ENCODE assay signal across 7 mouse cellular contexts in the genomic region with DNA sequence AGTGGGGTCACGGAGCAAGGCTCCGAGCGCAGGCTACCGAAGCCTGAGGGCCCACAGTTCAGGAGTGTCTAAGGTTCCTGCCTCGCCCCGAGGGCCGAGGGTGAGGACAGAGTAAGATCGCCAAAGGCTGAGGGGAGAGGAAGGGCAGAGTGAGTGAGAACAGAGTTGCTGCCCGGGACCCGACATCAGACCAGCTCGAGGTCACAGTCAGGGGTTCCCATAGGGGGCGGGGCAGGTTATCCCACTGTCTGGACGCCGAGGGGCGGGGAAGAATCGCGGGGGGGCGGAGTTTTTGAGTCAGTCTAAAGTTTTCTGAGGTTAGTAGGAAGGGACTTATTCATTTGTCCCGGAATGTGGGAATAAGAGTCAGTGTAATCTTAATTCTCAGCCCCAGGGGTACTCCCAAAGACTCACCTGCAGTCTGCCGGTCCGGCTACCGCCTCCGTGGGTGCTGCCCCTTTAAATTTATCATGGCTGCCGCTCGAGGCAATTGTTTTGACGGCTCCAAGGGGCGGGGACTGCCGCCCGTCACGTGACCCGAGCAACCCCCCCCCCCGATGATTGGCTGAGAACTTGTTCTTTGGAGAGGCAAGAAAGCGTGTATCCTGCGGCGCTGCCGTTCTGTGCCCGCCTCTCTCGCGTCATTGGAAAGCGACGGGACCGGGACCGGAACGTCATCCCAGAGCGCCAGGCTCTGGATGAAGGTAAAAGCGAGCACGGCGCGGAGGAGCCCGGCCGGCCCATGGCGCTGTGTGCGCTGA. TPM values are rescaled to one million over a fixed set of nuclear protein-coding genes. Genes with fewer than 3 reads are reported as not detected.
DNase-seq lines count a peak whose midpoint lies in the region; ATAC-seq lines count a peak whose summit lies in the region.

Klc4 (minus strand) TSS at position 462 of the 761 bp plus-strand sequence.
Mrpl2 (plus strand) TSS at position 669 of the 761 bp plus-strand sequence.

- H3K9ac ChIP-seq in embryonic facial prominence, embryonic 11.5 days (replicated peaks; ENCODE audit: low read length) = peak within 1 kb of the TSS; percentile 58
- peak within 1 kb of the TSS; percentile 81 for H3K9ac ChIP-seq in midbrain, embryonic 13.5 days (replicated peaks)

- no peak within 1 kb of the TSS; the same call in 1 of the 2 replicates for H3K27ac ChIP-seq in embryonic facial prominence, embryonic 11.5 days (replicated peaks; ENCODE audit: low read depth, low read length)
- peak within 1 kb of the TSS; percentile 91 for H3K27ac ChIP-seq in limb, embryonic 10.5 days
- H3K27ac ChIP-seq in midbrain, embryonic 13.5 days = peak within 1 kb of the TSS; percentile 83

- H3K27me3 ChIP-seq in embryonic facial prominence, embryonic 11.5 days (ENCODE audit: control insufficient read depth, insufficient read depth, low read length) = no peaks in the 10 kb centered on the region
- H3K27me3 ChIP-seq in limb, embryonic 10.5 days (ENCODE audit: low read depth, poor library complexity, severe bottlenecking) = no peaks in the 10 kb centered on the region
- no peaks in the 10 kb centered on the region for H3K27me3 ChIP-seq in midbrain, embryonic 13.5 days

- peak; percentile 60 for ATAC-seq in embryonic facial prominence, embryonic 11.5 days (replicated peaks; ENCODE audit: insufficient number of reproducible peaks, low FRiP score, low TSS enrichment, low read depth)
- peak; percentile 76 for ATAC-seq in granulocyte monocyte progenitor cell, adult 5-6 weeks (replicated peaks; ENCODE audit: poor library complexity, severe bottlenecking)
- peak; percentile 72 for ATAC-seq in midbrain, embryonic 13.5 days

- peak; percentile 99 for DNase-seq in adrenal gland, postnatal 14 days
- peak; percentile 99 for DNase-seq in embryonic facial prominence, embryonic 11.5 days (ENCODE audit: low spot score)
- peak; percentile 98 for DNase-seq in kidney, adult 11 months
- DNase-seq in limb, embryonic 10.5 days (ENCODE audit: low spot score) = peak; percentile 100
- DNase-seq in spleen, adult 12 weeks (ENCODE audit: low spot score) = peak; percentile 97

- under 1% methylated on average over 53 of the region's 53 CpGs for WGBS in embryonic facial prominence, embryonic 11.5 days
- under 1% methylated on average over 53 of the region's 53 CpGs for WGBS in limb, embryonic 10.5 days
- under 1% methylated on average over 53 of the region's 53 CpGs for WGBS in midbrain, embryonic 13.5 days

- H3K4me1 ChIP-seq in embryonic facial prominence, embryonic 11.5 days (ENCODE audit: control insufficient read depth, insufficient read depth, low read length) = peaks cover 3% of the 10 kb centered on the region
- peaks cover 39% of the 10 kb centered on the region for H3K4me1 ChIP-seq in limb, embryonic 10.5 days
- peaks cover 39% of the 10 kb centered on the region for H3K4me1 ChIP-seq in midbrain, embryonic 13.5 days (replicated peaks)

- no peaks in the 10 kb centered on the region for H3K36me3 ChIP-seq in embryonic facial prominence, embryonic 11.5 days (replicated peaks; ENCODE audit: control insufficient read depth, insufficient read depth, low read depth, low read length)
- peaks cover 32% of the 10 kb centered on the region for H3K36me3 ChIP-seq in limb, embryonic 10.5 days
- H3K36me3 ChIP-seq in midbrain, embryonic 13.5 days = peaks cover 31% of the 10 kb centered on the region

- H3K9me3 ChIP-seq in embryonic facial prominence, embryonic 11.5 days (replicated peaks; ENCODE audit: control insufficient read depth, low read length) = no peaks in the 10 kb centered on the region
- no peaks in the 10 kb centered on the region for H3K9me3 ChIP-seq in limb, embryonic 10.5 days (replicated peaks)
- no peaks in the 10 kb centered on the region for H3K9me3 ChIP-seq in midbrain, embryonic 13.5 days

- peak within 1 kb of the TSS; percentile 64 for H3K4me3 ChIP-seq in embryonic facial prominence, embryonic 11.5 days (ENCODE audit: low read depth, low read length)
- H3K4me3 ChIP-seq in limb, embryonic 10.5 days = peak within 1 kb of the TSS; percentile 86
- H3K4me3 ChIP-seq in midbrain, embryonic 13.5 days (replicated peaks) = peak within 1 kb of the TSS; percentile 72

- peak within 1 kb of the TSS; percentile 93 for H3K4me2 ChIP-seq in embryonic facial prominence, embryonic 11.5 days (ENCODE audit: low read depth, low read length)
- H3K4me2 ChIP-seq in midbrain, embryonic 13.5 days (replicated peaks) = peak within 1 kb of the TSS; percentile 89

RNA-seq across cellular contexts. Expression of gene Klc4, which starts in this region (rescaled TPM):
- 32.3 and 34.7 TPM in 2 replicates for total RNA-seq in adrenal gland, postnatal 14 days (2021)
- polyA plus RNA-seq in embryonic facial prominence, embryonic 11.5 days (2014; fragmentation: Nextera tagmentation; extraction: Ambion mirVana) = 17.7 and 22.5 TPM in 2 replicates
- 5.6 and 8.5 TPM in 2 replicates for total RNA-seq in granulocyte monocyte progenitor cell, adult 5-6 weeks (2014; fragmentation: Nextera tagmentation)
- 7.9 and 11.5 TPM in 2 replicates for total RNA-seq in granulocyte monocyte progenitor cell, adult 5-6 weeks (2017)
- polyA plus RNA-seq in limb, embryonic 10.5 days (2016; fragmentation: Nextera tagmentation; extraction: Ambion mirVana) = 23.6 and 28.8 TPM in 2 replicates
- 49.1 and 54.1 TPM in 2 replicates for polyA plus RNA-seq in midbrain, embryonic 13.5 days (2015; fragmentation: Nextera tagmentation; extraction: Ambion mirVana)

RNA-seq across cellular contexts. Expression of gene Mrpl2, which starts in this region (rescaled TPM):
- total RNA-seq in adrenal gland, postnatal 14 days (2021) = 127 and 134 TPM in 2 replicates
- 114 and 117 TPM in 2 replicates for polyA plus RNA-seq in embryonic facial prominence, embryonic 11.5 days (2014; fragmentation: Nextera tagmentation; extraction: Ambion mirVana)
- 106 and 113 TPM in 2 replicates for total RNA-seq in granulocyte monocyte progenitor cell, adult 5-6 weeks (2014; fragmentation: Nextera tagmentation)
- 103 and 133 TPM in 2 replicates for total RNA-seq in granulocyte monocyte progenitor cell, adult 5-6 weeks (2017)
- polyA plus RNA-seq in limb, embryonic 10.5 days (2016; fragmentation: Nextera tagmentation; extraction: Ambion mirVana) = 140 and 144 TPM in 2 replicates
- polyA plus RNA-seq in midbrain, embryonic 13.5 days (2015; fragmentation: Nextera tagmentation; extraction: Ambion mirVana) = 75.1 and 89.5 TPM in 2 replicates
